In the genomic region with DNA sequence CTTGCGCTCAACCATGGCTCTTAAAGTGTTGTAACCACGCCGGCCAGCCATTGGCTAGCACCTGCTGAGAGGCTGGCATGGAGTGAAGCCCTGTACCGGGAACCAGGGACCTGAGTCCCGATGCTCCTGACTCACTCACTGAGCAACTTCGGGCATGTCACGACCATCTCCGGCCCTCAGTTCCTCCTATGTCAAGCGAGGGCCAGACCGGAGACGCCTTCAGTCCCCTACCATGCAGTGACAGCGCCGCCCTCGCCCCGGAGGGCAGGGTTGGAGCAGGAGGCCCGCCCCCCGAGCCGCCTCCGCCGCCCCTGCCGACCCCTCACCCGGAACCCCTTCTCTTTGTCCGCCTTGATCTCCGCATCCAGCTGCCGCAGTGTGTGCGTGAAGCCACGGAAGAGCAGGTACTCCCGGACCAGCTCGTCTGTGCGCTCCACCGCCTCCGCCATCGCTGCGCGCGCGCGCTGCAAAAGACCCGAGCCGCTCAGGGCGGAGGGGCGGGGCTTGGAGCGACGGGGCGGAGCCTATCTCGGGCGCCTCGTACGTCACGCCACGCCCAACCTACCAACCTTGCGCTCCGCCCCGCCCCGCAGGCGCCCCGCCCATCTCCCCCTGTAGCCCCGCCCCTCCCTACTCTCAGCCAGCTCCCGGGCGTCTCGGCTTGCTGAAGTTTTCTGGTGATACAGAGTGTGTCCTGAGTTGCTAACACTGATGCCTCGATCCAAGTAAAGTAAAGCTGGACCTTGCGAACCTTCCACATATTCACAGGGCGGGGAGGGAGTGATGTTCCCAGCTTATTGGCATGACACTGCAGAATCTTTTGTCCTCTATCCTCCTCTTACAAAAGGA, we compare ENCODE assay signal across 8 mouse cellular contexts. TPM values are rescaled to one million over a fixed set of nuclear protein-coding genes. Genes with fewer than 3 reads are reported as not detected.
DNase-seq lines count a peak whose midpoint lies in the region; ATAC-seq and TF ChIP-seq lines count a peak whose summit lies in the region.

Gene Wdr91, minus strand, starts transcription at position 506 of the 849 bp plus-strand sequence.

- TF ChIP-seq POLR2A in brain, embryonic 14.5 days (IDR thresholded peaks at IDR 0.05; ENCODE audit: borderline replicate concordance, extremely low read depth, insufficient read depth, insufficient read length, poor library complexity, severe bottlenecking): peak; percentile 84

- H3K27me3 ChIP-seq in C2C12 (ENCODE audit: control insufficient read depth, insufficient read depth, insufficient read length): no peaks in the 10 kb centered on the region
- no peaks in the 10 kb centered on the region for H3K27me3 ChIP-seq in erythroblast, embryonic 14.5 days (ENCODE audit: control insufficient read depth)
- H3K27me3 ChIP-seq in heart, embryonic 12.5 days (replicated peaks): no peaks in the 10 kb centered on the region
- H3K27me3 ChIP-seq in kidney, postnatal 0 days (ENCODE audit: insufficient read depth, low read length): no peaks in the 10 kb centered on the region
- no peaks in the 10 kb centered on the region for H3K27me3 ChIP-seq in liver, embryonic 11.5 days (replicated peaks; ENCODE audit: control insufficient read depth, insufficient read depth, low read length)
- H3K27me3 ChIP-seq in stomach, embryonic 14.5 days (ENCODE audit: control insufficient read depth, insufficient read depth, low read length): no peaks in the 10 kb centered on the region

- peaks cover 18% of the 10 kb centered on the region for H3K36me3 ChIP-seq in C2C12 (ENCODE audit: control insufficient read depth, insufficient read depth)
- H3K36me3 ChIP-seq in erythroblast, embryonic 14.5 days (ENCODE audit: control insufficient read depth): peaks cover 39% of the 10 kb centered on the region
- H3K36me3 ChIP-seq in heart, embryonic 12.5 days: peaks cover 27% of the 10 kb centered on the region
- peaks cover 18% of the 10 kb centered on the region for H3K36me3 ChIP-seq in kidney, postnatal 0 days (ENCODE audit: insufficient read depth, low read length)
- H3K36me3 ChIP-seq in liver, embryonic 11.5 days (ENCODE audit: control insufficient read depth, insufficient read depth, low read length): peaks cover 7% of the 10 kb centered on the region
- H3K36me3 ChIP-seq in stomach, embryonic 14.5 days (ENCODE audit: control insufficient read depth, insufficient read depth, low read length): peaks cover 12% of the 10 kb centered on the region

- H3K9ac ChIP-seq in heart, embryonic 12.5 days: peak within 1 kb of the TSS; percentile 83
- peak within 1 kb of the TSS; percentile 66 for H3K9ac ChIP-seq in kidney, postnatal 0 days (ENCODE audit: low read depth, low read length)
- peak within 1 kb of the TSS; percentile 79 for H3K9ac ChIP-seq in liver, embryonic 11.5 days (ENCODE audit: low read depth, low read length)
- peak within 1 kb of the TSS; percentile 42; the same call in 1 of the 2 replicates for H3K9ac ChIP-seq in stomach, embryonic 14.5 days (replicated peaks; ENCODE audit: low read depth, low read length)

- DNase-seq in brain, embryonic 14.5 days (ENCODE audit: low read depth): peak; percentile 96
- peak; percentile 95 for DNase-seq in kidney, postnatal 0 days (ENCODE audit: low spot score)
- DNase-seq in liver, embryonic 11.5 days (ENCODE audit: low spot score): peak; percentile 97
- DNase-seq in naive thymus-derived CD4-positive, alpha-beta T cell, adult 2 months (ENCODE audit: low read depth): peak; percentile 98

- peak within 1 kb of the TSS; percentile 85 for H3K27ac ChIP-seq in heart, embryonic 12.5 days (ENCODE audit: poor library complexity, severe bottlenecking)
- peak within 1 kb of the TSS; percentile 72 for H3K27ac ChIP-seq in kidney, postnatal 0 days
- peak within 1 kb of the TSS; percentile 71 for H3K27ac ChIP-seq in liver, embryonic 11.5 days (ENCODE audit: low read depth, low read length)
- H3K27ac ChIP-seq in stomach, embryonic 14.5 days (ENCODE audit: low read length): peak within 1 kb of the TSS; percentile 71

- H3ac ChIP-seq in C2C12 (ENCODE audit: control insufficient read depth, insufficient read length, low read depth): peak within 1 kb of the TSS; percentile 94

- no peaks in the 10 kb centered on the region for H3K79me3 ChIP-seq in C2C12 (ENCODE audit: low read depth)

- peaks cover 8% of the 10 kb centered on the region for H3K79me2 ChIP-seq in C2C12 (ENCODE audit: control insufficient read depth, insufficient read depth)

- H3K9me3 ChIP-seq in erythroblast, embryonic 14.5 days (ENCODE audit: control insufficient read depth, low read length): no peaks in the 10 kb centered on the region
- no peaks in the 10 kb centered on the region for H3K9me3 ChIP-seq in heart, embryonic 12.5 days (replicated peaks)
- H3K9me3 ChIP-seq in kidney, postnatal 0 days (replicated peaks; ENCODE audit: low read length): no peaks in the 10 kb centered on the region
- H3K9me3 ChIP-seq in liver, embryonic 11.5 days (ENCODE audit: control insufficient read depth, low read length): no peaks in the 10 kb centered on the region
- no peaks in the 10 kb centered on the region for H3K9me3 ChIP-seq in stomach, embryonic 14.5 days (ENCODE audit: control insufficient read depth, low read depth, low read length)

- H3K4me3 ChIP-seq in C2C12 (ENCODE audit: insufficient read depth, poor library complexity, severe bottlenecking): peak within 1 kb of the TSS; percentile 57
- peak within 1 kb of the TSS; percentile 97 for H3K4me3 ChIP-seq in erythroblast, embryonic 14.5 days (replicated peaks)
- H3K4me3 ChIP-seq in heart, embryonic 12.5 days: peak within 1 kb of the TSS; percentile 86
- H3K4me3 ChIP-seq in kidney, postnatal 0 days (replicated peaks; ENCODE audit: low read depth, low read length): peak within 1 kb of the TSS; percentile 62
- H3K4me3 ChIP-seq in liver, embryonic 11.5 days (ENCODE audit: low read depth, low read length): peak within 1 kb of the TSS; percentile 83
- H3K4me3 ChIP-seq in stomach, embryonic 14.5 days (ENCODE audit: low read depth, low read length): peak within 1 kb of the TSS; percentile 68

- H3K4me2 ChIP-seq in heart, embryonic 12.5 days: peak within 1 kb of the TSS; percentile 88
- H3K4me2 ChIP-seq in kidney, postnatal 0 days (ENCODE audit: low read length): peak within 1 kb of the TSS; percentile 72
- H3K4me2 ChIP-seq in liver, embryonic 11.5 days: peak within 1 kb of the TSS; percentile 92
- H3K4me2 ChIP-seq in stomach, embryonic 14.5 days (replicated peaks; ENCODE audit: low read depth, low read length): peak within 1 kb of the TSS; percentile 78

- under 1% methylated on average over 64 of the region's 64 CpGs for whole genome bisulfite sequencing in heart, embryonic 12.5 days
- WGBS in kidney, postnatal 0 days: under 1% methylated on average over 64 of the region's 64 CpGs
- under 1% methylated on average over 64 of the region's 64 CpGs for WGBS in liver, embryonic 11.5 days
- whole genome bisulfite sequencing in stomach, embryonic 14.5 days: under 1% methylated on average over 64 of the region's 64 CpGs

- no peak for TF ChIP-seq CTCF in C2C12 (IDR thresholded peaks at IDR 0.05; ENCODE audit: control insufficient read depth, insufficient read depth, insufficient read length)
- TF ChIP-seq CTCF in brain, embryonic 14.5 days (IDR thresholded peaks at IDR 0.05; ENCODE audit: borderline replicate concordance, extremely low read depth, insufficient read depth, insufficient read length): no peak
- peak; percentile 16; the same call in 1 of the 2 replicates for TF ChIP-seq CTCF in kidney, postnatal 0 days (IDR thresholded peaks at IDR 0.05; ENCODE audit: low read depth)

- ATAC-seq in heart, embryonic 12.5 days (ENCODE audit: insufficient number of reproducible peaks, low FRiP score): peak; percentile 93
- peak; percentile 87 for ATAC-seq in kidney, postnatal 0 days (replicated peaks; ENCODE audit: low FRiP score, low read depth)
- ATAC-seq in liver, embryonic 11.5 days (replicated peaks; ENCODE audit: low FRiP score): peak; percentile 83
- ATAC-seq in stomach, embryonic 14.5 days (ENCODE audit: insufficient number of reproducible peaks, insufficient read depth, low FRiP score, low read depth): peak; percentile 91

- H3K4me1 ChIP-seq in erythroblast, embryonic 14.5 days (ENCODE audit: control insufficient read depth): peaks cover 79% of the 10 kb centered on the region
- H3K4me1 ChIP-seq in heart, embryonic 12.5 days (replicated peaks): peaks cover 26% of the 10 kb centered on the region
- no peaks in the 10 kb centered on the region for H3K4me1 ChIP-seq in kidney, postnatal 0 days (replicated peaks; ENCODE audit: insufficient read depth, low read length)
- peaks cover 32% of the 10 kb centered on the region for H3K4me1 ChIP-seq in liver, embryonic 11.5 days (replicated peaks; ENCODE audit: control insufficient read depth, insufficient read depth, low read length)
- H3K4me1 ChIP-seq in stomach, embryonic 14.5 days (ENCODE audit: control insufficient read depth, insufficient read depth, low read length): peaks cover 4% of the 10 kb centered on the region; the same call in 1 of the 2 replicates

TF ChIP-seq in C2C12, 6 proteins besides CTCF, POLR2A, EP300 and RAD21:
- no peak for TF ChIP-seq MYOG (IDR thresholded peaks at IDR 0.05; ENCODE audit: control insufficient read depth, extremely low read depth, insufficient read length)
- TF ChIP-seq MYOD1 (IDR thresholded peaks at IDR 0.05; ENCODE audit: control insufficient read depth, insufficient read length, low read depth): peak; percentile 9

RNA-seq across cellular contexts. Expression of gene Wdr91, which starts in this region (rescaled TPM):
- 12.8 TPM for polyA plus RNA-seq in C2C12 (2012; fragmentation: generic; extraction: Trizol)
- polyA plus RNA-seq in brain, embryonic 14.5 days (2012; rRNA removed): 26.0 and 31.2 TPM in 2 replicates
- 6.8 and 7.5 TPM in 2 replicates for polyA plus RNA-seq in erythroblast, embryonic 14.5 days (2012)
- polyA plus RNA-seq in heart, embryonic 12.5 days (2016; fragmentation: Nextera tagmentation; extraction: Ambion mirVana): 10.7 and 12.6 TPM in 2 replicates
- polyA plus RNA-seq in kidney, postnatal 0 days (2015; fragmentation: Nextera tagmentation; extraction: Ambion mirVana): 10.2 and 10.6 TPM in 2 replicates
- polyA plus RNA-seq in liver, embryonic 11.5 days (2014; fragmentation: Nextera tagmentation; extraction: Ambion mirVana): 15.5 and 19.3 TPM in 2 replicates
- polyA plus RNA-seq in stomach, embryonic 14.5 days (2014; fragmentation: Nextera tagmentation; extraction: Ambion mirVana): 9.7 and 10.7 TPM in 2 replicates

Comparison
In these comparisons a context has a peak if more than half of its experiments do, and no peak if none do; other contexts are left out.
1. Peak in every context shown above with its lines: DNase-seq, ATAC-seq, H3K4me3 ChIP-seq and H3K27ac ChIP-seq.